36 mouse cellular contexts compared by ENCODE assay signal in the genomic region with DNA sequence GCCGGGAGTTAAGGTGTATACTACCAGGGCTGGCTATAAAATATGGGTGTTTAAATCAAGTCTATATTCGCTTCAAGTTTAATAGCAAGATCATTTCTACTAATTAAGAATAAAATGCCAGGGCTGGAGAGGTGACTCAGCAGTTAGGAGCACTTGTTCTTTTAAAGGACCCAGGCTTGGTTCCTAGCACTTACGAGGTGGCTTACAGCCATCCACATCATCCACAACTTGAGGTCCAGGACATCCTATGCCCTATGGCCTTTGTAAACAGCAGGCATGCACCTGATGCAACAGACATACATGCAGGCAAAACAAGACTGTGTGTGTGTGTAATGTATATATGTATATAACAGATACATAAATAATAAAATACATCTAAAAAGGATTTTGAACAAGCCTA. TPM values are rescaled to one million over a fixed set of nuclear protein-coding genes. Genes with fewer than 3 reads are reported as not detected.
"Had no signal": no experiment of that assay in that cellular context is flagged by ENCODE, and none has a peak within 500 bp of the region (broad histone marks: within the 10 kb centered on the region; RNA-seq: fewer than 3 reads in every experiment).

No protein-coding gene starts in this region.

- H3K27me3 ChIP-seq: heart, embryonic 12.5 days; heart, embryonic 13.5 days; heart, embryonic 15.5 days; hindbrain, embryonic 12.5 days; hindbrain, embryonic 13.5 days; hindbrain, embryonic 15.5 days; intestine, embryonic 15.5 days; kidney, embryonic 15.5 days had no signal

- H3K4me3 ChIP-seq: heart, embryonic 10.5 days; heart, embryonic 12.5 days; heart, embryonic 13.5 days; heart, embryonic 15.5 days; hindbrain, embryonic 10.5 days; hindbrain, embryonic 12.5 days; hindbrain, embryonic 13.5 days; hindbrain, embryonic 15.5 days; intestine, embryonic 15.5 days; kidney, embryonic 15.5 days; layer of hippocampus, adult 2 months had no signal

- H3K9me3 ChIP-seq: heart, embryonic 10.5 days; heart, embryonic 12.5 days; heart, embryonic 13.5 days; heart, embryonic 15.5 days; hindbrain, embryonic 10.5 days; hindbrain, embryonic 12.5 days; hindbrain, embryonic 13.5 days; hindbrain, embryonic 15.5 days; intestine, embryonic 15.5 days; kidney, embryonic 15.5 days had no signal

- DNase-seq: heart, postnatal 10 days; heart, postnatal 36 days; heart, postnatal 4 days; kidney, adult 11 months; kidney, adult 18-20 months; kidney, adult 2 months; kidney, adult 8-10 months; kidney, adult 9 months; kidney, postnatal 10 days; kidney, postnatal 14 days; kidney, postnatal 25 days; kidney, postnatal 36 days; kidney, postnatal 4 days; layer of hippocampus, adult 9-11 months; layer of hippocampus, postnatal 36 days had no signal

- ATAC-seq: hindbrain, embryonic 16.5 days; hindbrain, postnatal 0 days; inflammation-experienced regulatory T-cells, adult 6 months; intestine, embryonic 15.5 days; intestine, embryonic 16.5 days; intestine, postnatal 0 days had no signal

- H3K27ac ChIP-seq: heart, embryonic 10.5 days; heart, embryonic 13.5 days; heart, embryonic 15.5 days; hindbrain, embryonic 10.5 days; hindbrain, embryonic 12.5 days; hindbrain, embryonic 13.5 days; hindbrain, embryonic 14.5 days; hindbrain, embryonic 15.5 days; hindbrain, postnatal 0 days; intestine, embryonic 15.5 days; kidney, embryonic 15.5 days; kidney, postnatal 0 days; layer of hippocampus, adult 2 months had no signal

- H3K9ac ChIP-seq: heart, embryonic 12.5 days; heart, embryonic 13.5 days; heart, embryonic 15.5 days; hindbrain, embryonic 12.5 days; hindbrain, embryonic 13.5 days; hindbrain, embryonic 14.5 days; hindbrain, embryonic 15.5 days; intestine, embryonic 15.5 days; kidney, embryonic 15.5 days had no signal

- H3K4me2 ChIP-seq: heart, embryonic 11.5 days; heart, embryonic 12.5 days; heart, embryonic 13.5 days; heart, embryonic 15.5 days; hindbrain, embryonic 12.5 days; hindbrain, embryonic 13.5 days; hindbrain, embryonic 14.5 days; hindbrain, embryonic 15.5 days; intestine, embryonic 15.5 days; kidney, embryonic 15.5 days had no signal

- H3K4me1 ChIP-seq: heart, embryonic 10.5 days; heart, embryonic 12.5 days; heart, embryonic 13.5 days; heart, embryonic 15.5 days; hindbrain, embryonic 10.5 days; hindbrain, embryonic 12.5 days; hindbrain, embryonic 13.5 days; hindbrain, embryonic 15.5 days; intestine, embryonic 15.5 days; kidney, embryonic 15.5 days had no signal

RNA-seq across cellular contexts. Expression of a gene that starts 39.1 kb away (rescaled TPM):
- total RNA-seq: heart, postnatal 25 days; hematopoietic stem cell, adult 5-6 weeks had no signal
